Mouse (Mus musculus): Measurements from ENCODE around the gene Aff1.

DNA sequence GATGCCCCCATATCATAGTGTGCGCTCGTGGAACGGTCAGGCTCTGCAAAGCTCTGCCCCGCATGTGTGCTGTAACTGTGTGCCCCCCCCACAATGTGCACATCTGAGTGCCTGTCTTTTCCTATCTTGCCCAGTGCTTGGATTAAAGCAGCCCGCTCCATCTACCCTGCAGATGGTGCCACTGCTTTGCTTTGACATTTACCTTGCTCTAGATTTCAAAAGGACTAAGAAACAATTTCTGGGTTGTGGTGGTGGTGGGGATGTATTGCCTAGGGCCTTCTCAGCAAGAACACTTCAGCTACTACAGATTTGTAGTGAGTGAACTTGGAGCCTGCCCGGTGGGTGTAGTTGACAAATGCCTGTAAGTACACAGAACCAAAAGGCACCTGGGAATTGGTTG is 88.7 kb downstream of the Aff1 start:
- TF ChIP-seq POLR2A (IDR thresholded peaks at IDR 0.05; ENCODE audit: low read depth, low read length): no peak
- TF ChIP-seq CTCF (conservative IDR thresholded peaks at IDR 0.05; ENCODE audit: insufficient read depth, insufficient read length, low read depth, low read length): no peak

All from kidney, adult 2 months (tissue).